8 mouse cellular contexts compared by ENCODE assay signal in the genomic region with DNA sequence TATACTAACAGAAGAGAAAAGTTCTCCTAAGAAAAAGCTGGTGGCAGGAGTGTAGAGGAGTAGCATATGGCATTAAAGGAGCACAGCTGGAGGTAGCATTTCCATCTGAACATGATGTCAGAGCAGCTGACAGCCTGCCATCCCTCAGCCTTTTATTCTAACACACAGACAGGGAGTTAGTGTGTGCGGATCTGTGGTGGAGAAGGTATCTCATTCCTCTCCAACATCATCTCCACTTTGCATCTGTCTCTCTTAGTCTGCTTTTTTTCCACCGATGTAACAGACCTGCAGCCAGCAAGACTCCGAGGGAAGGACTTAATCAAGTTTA. TPM values are rescaled to one million over a fixed set of nuclear protein-coding genes. Genes with fewer than 3 reads are reported as not detected.
DNase-seq lines count a peak whose midpoint lies in the region; ATAC-seq and TF ChIP-seq lines count a peak whose summit lies in the region.

No protein-coding gene starts in this region.

- peaks cover 4% of the 10 kb centered on the region; the same call in 1 of the 2 replicates for H3K36me3 ChIP-seq in heart, embryonic 11.5 days (ENCODE audit: control insufficient read depth, insufficient read depth, low read length)
- peaks cover 23% of the 10 kb centered on the region for H3K36me3 ChIP-seq in C2C12 (ENCODE audit: control insufficient read depth, insufficient read depth)
- peaks cover 14% of the 10 kb centered on the region for H3K36me3 ChIP-seq in embryonic facial prominence, embryonic 13.5 days
- no peaks in the 10 kb centered on the region; the same call in 1 of the 2 replicates for H3K36me3 ChIP-seq in neural tube, embryonic 14.5 days (ENCODE audit: control insufficient read depth, insufficient read depth, low read length)

- peaks cover 10% of the 10 kb centered on the region for H3K79me2 ChIP-seq in C2C12 (ENCODE audit: control insufficient read depth, insufficient read depth)

- DNase-seq in heart, postnatal 14 days: no peak
- DNase-seq in left cerebral cortex, postnatal 36 days (ENCODE audit: low spot score in 2 of 2): peak; percentile 53 to 55
- no peak for DNase-seq in urinary bladder, adult 18-20 months (ENCODE audit: low spot score in 2 of 2)
- DNase-seq in adrenal gland, postnatal 4 days (ENCODE audit: low spot score in 2 of 2): no peak

- H3K4me1 ChIP-seq in heart, embryonic 11.5 days (ENCODE audit: control insufficient read depth, insufficient read depth, low read length): peaks cover 22% of the 10 kb centered on the region
- H3K4me1 ChIP-seq in embryonic facial prominence, embryonic 13.5 days: peaks cover 55% of the 10 kb centered on the region
- H3K4me1 ChIP-seq in neural tube, embryonic 14.5 days (ENCODE audit: control insufficient read depth, insufficient read depth, low read length): peaks cover 49% of the 10 kb centered on the region

- no peak for ATAC-seq in heart, embryonic 11.5 days (replicated peaks; ENCODE audit: insufficient number of reproducible peaks, low FRiP score, low TSS enrichment)
- no peak for ATAC-seq in embryonic facial prominence, embryonic 13.5 days (ENCODE audit: insufficient number of reproducible peaks, insufficient read depth, low FRiP score, low TSS enrichment, low read depth)
- ATAC-seq in neural tube, embryonic 14.5 days (ENCODE audit: low read depth): no peak

- H3K4me3 ChIP-seq in heart, embryonic 11.5 days (ENCODE audit: low read depth, low read length): peak overlapping the region; percentile 82; the same call in 1 of the 2 replicates
- no peak overlapping the region for H3K4me3 ChIP-seq in C2C12 (ENCODE audit: insufficient read depth, poor library complexity, severe bottlenecking)
- H3K4me3 ChIP-seq in embryonic facial prominence, embryonic 13.5 days: peak overlapping the region; percentile 81
- peak overlapping the region; percentile 79 for H3K4me3 ChIP-seq in neural tube, embryonic 14.5 days (ENCODE audit: low read depth, low read length)

- H3K9me3 ChIP-seq in heart, embryonic 11.5 days (replicated peaks; ENCODE audit: control insufficient read depth, low read length): no peaks in the 10 kb centered on the region
- no peaks in the 10 kb centered on the region for H3K9me3 ChIP-seq in embryonic facial prominence, embryonic 13.5 days
- no peaks in the 10 kb centered on the region for H3K9me3 ChIP-seq in neural tube, embryonic 14.5 days (ENCODE audit: control insufficient read depth, low read length)

- WGBS in heart, embryonic 11.5 days (ENCODE audit: insufficient replicate concordance): 24% methylated on average over 3 of the region's 3 CpGs
- 16% methylated on average over 3 of the region's 3 CpGs for WGBS in embryonic facial prominence, embryonic 13.5 days
- WGBS in neural tube, embryonic 14.5 days: 2% methylated on average over 3 of the region's 3 CpGs

- intact Hi-C loops in heart, postnatal 14 days (cut with DNase I): loop anchor here (5.0 to 10.0 kb wide), 3 partner anchors 88 to 240 kb away; partner anchors contain the start of gene Akt3
- intact Hi-C loops in left cerebral cortex, postnatal 36 days (cut with DNase I): loop anchor here (5.0 to 10.0 kb wide), 4 partner anchors 187 to 560 kb away; partner anchors contain the start of gene Akt3

- no peak overlapping the region for H3K9ac ChIP-seq in heart, embryonic 11.5 days (ENCODE audit: low read depth, low read length)
- H3K9ac ChIP-seq in embryonic facial prominence, embryonic 13.5 days: no peak overlapping the region
- H3K9ac ChIP-seq in neural tube, embryonic 14.5 days (replicated peaks; ENCODE audit: low read depth, low read length): 0 out of 2 replicates have a peak overlapping the region, but pooled peaks have one; percentile 18

- H3K27ac ChIP-seq in heart, embryonic 11.5 days (ENCODE audit: low read depth, low read length): no peak overlapping the region
- no peak overlapping the region for H3K27ac ChIP-seq in embryonic facial prominence, embryonic 13.5 days
- H3K27ac ChIP-seq in neural tube, embryonic 14.5 days (ENCODE audit: low read depth, low read length): no peak overlapping the region

- TF ChIP-seq CTCF in C2C12 (IDR thresholded peaks at IDR 0.05; ENCODE audit: control insufficient read depth, insufficient read depth, insufficient read length): no peak

- H3K27me3 ChIP-seq in heart, embryonic 11.5 days (ENCODE audit: control insufficient read depth, insufficient read depth, low read length): no peaks in the 10 kb centered on the region
- H3K27me3 ChIP-seq in C2C12 (ENCODE audit: control insufficient read depth, insufficient read depth, insufficient read length): no peaks in the 10 kb centered on the region
- peaks cover 5% of the 10 kb centered on the region; the same call in 1 of the 2 replicates for H3K27me3 ChIP-seq in embryonic facial prominence, embryonic 13.5 days
- H3K27me3 ChIP-seq in neural tube, embryonic 14.5 days (ENCODE audit: control insufficient read depth, insufficient read depth, low read length): no peaks in the 10 kb centered on the region

- H3K79me3 ChIP-seq in C2C12 (ENCODE audit: low read depth): no peaks in the 10 kb centered on the region

- H3ac ChIP-seq in C2C12 (ENCODE audit: control insufficient read depth, insufficient read length, low read depth): no peak overlapping the region

- peak overlapping the region; percentile 95 for H3K4me2 ChIP-seq in heart, embryonic 11.5 days
- H3K4me2 ChIP-seq in embryonic facial prominence, embryonic 13.5 days: peak overlapping the region; percentile 87
- H3K4me2 ChIP-seq in neural tube, embryonic 14.5 days (ENCODE audit: low read depth, low read length): peak overlapping the region; percentile 92

TF ChIP-seq in C2C12, 6 proteins besides CTCF, POLR2A, EP300 and RAD21:
- TF ChIP-seq USF1 (IDR thresholded peaks at IDR 0.05; ENCODE audit: low read depth): no peak
- TF ChIP-seq FOSL1 (IDR thresholded peaks at IDR 0.05; ENCODE audit: insufficient read depth, low read length, poor library complexity, severe bottlenecking): no peak
- TF ChIP-seq MAX (IDR thresholded peaks at IDR 0.05): no peak
- TF ChIP-seq CEBPB (IDR thresholded peaks at IDR 0.05; ENCODE audit: low read depth): no peak
- peak; percentile 20 for TF ChIP-seq MYOD1 (IDR thresholded peaks at IDR 0.05; ENCODE audit: control insufficient read depth, insufficient read length, low read depth)

RNA-seq across cellular contexts. Expression of gene Zbtb18, which starts 2.3 kb away (rescaled TPM):
- 3.0 and 3.2 TPM in 2 replicates for polyA plus RNA-seq in heart, embryonic 11.5 days (2014; fragmentation: Nextera tagmentation; extraction: Ambion mirVana)
- total RNA-seq in heart, postnatal 14 days (2021): 10 to 100 TPM; 35.1 to 35.8 TPM
- polyA plus RNA-seq in C2C12 (2012; fragmentation: generic; extraction: Trizol): 7.5 TPM
- 2.5 and 3.9 TPM in 2 replicates for polyA plus RNA-seq in embryonic facial prominence, embryonic 13.5 days (2015; fragmentation: Nextera tagmentation; extraction: Ambion mirVana)
- total RNA-seq in left cerebral cortex, postnatal 36 days (2021): 100 to 1,000 TPM; 354 to 392 TPM
- 3.0 and 6.7 TPM in 2 replicates for polyA plus RNA-seq in neural tube, embryonic 14.5 days (2014; fragmentation: Nextera tagmentation; extraction: Ambion mirVana)
- total RNA-seq in adrenal gland, postnatal 4 days (2021): 10 to 100 TPM; 32.3 to 36.5 TPM

Comparison
In these comparisons a context has a peak if more than half of its experiments do, and no peak if none do; other contexts are left out.
1. DNase-seq: peak in left cerebral cortex, postnatal 36 days (2 of 2); none in heart, postnatal 14 days (0 of 2), urinary bladder, adult 18-20 months (0 of 2) and adrenal gland, postnatal 4 days (0 of 2).
2. Peak in every context shown above with its lines, with median percentiles within 50 percentile points of each other: H3K4me2 ChIP-seq.